Mouse (Mus musculus) frontal cortex, adult 2 months (tissue): ENCODE data around the gene Slc35e1. TPM values are rescaled to one million over a fixed set of nuclear protein-coding genes. Genes with fewer than 3 reads are reported as not detected.

Source experiments
- DNase-seq, 2 experiments: peaks; one replicate each; pipeline ENCODE4 v3.0.0; 2022; ENCODE audit warnings: low spot score in 1 of 2; ENCODE audit errors: extremely low spot score in 1 of 2
- polyA plus RNA-seq: library from polyadenylated mRNA; depleted of rRNA; stranded (reverse); fragments of >200 nt; gene quantifications from 2 replicates; pipeline ENCODE4 v1.2.3, GENCODE M21; 2012; rRNA removed

Gene Slc35e1
- polyA plus RNA-seq, result 31.5 and 32.4 TPM in 2 replicates

- peak in 1 of 2 experiments; percentile 53 for DNase-seq
Observed at GRCm38 (mm10) chr8:72491680-72492621, at the start of gene Slc35e1. Gene Slc35e1, minus strand, starts transcription at chr8:72492614.

GRCm38 (mm10) chr8:72539234-72539633 is 46.8 kb upstream of the Slc35e1 start:
- DNase-seq, result no peak

DNA sequence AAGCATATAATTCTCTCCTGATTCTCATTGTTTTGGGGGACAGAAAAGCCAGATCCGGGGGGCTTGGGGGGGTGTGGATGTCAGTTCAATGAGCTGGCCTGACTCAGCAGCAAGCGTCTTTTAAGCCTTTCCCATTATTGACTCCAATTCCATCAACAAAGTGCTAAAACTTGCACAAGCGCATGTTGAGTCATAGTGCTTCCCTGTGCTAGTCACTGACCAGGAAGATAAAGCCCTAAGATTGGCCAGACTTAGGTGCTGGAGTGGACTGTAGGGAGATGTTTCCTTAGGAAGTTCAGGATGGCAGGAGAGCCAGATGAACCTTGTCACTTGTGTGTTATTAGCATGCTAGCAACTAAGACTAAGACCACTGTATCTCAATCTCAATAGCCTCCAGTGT is 42.5 kb upstream of the Slc35e1 start:
- DNase-seq, result no peak

DNA sequence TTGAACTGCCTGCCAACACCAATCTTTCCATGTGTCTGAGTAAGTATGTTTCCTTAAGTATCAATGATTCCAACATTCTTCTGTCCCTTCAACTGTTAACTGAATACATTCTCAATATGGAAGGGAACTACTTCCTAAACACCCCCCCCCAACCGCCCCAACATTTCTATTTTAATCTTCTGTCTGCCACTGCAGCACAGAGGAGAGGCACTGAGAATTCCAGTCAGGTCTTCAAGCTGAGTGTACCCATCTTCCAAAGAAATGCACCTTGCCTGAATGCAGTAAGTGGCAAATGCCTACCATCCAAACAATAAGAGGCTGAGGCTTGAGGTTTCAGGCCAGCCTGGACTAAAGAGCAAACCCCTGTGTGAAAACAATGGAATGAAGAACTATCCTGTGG is 39.7 kb upstream of the Slc35e1 start:
- DNase-seq, result peak in 1 of 2 experiments; percentile 27

GRCm38 (mm10) chr8:72521888-72522287 is 29.5 kb upstream of the Slc35e1 start:
- no peak for DNase-seq

GRCm38 (mm10) chr8:72517421-72517988 is 25.1 kb upstream of the Slc35e1 start:
- DNase-seq, result no peak

GRCm38 (mm10) chr8:72513158-72513557 is 20.7 kb upstream of the Slc35e1 start:
- DNase-seq, result no peak

- no peak for DNase-seq
Observed at GRCm38 (mm10) chr8:72512648-72513047, 20.2 kb upstream of the Slc35e1 start.

DNA sequence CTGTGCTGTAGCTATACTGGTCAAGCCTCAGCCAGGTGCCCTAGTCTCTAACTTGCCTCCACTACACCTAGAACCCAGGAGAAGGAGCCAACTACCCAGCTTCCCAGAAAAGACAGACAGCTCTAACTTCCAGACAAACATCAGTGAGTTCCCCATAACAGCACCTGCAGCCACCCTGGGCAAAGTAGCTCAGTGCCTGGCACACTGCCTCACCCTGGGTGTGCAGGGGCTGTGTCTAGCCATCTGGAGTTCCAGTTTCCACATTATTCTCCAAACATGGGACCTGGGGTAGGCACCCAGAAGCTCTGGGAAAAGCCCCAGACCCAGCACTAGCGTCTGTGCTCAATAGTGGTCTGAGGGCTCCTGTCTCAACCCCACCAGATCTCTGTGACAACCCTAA is 15.1 kb upstream of the Slc35e1 start:
- DNase-seq, result no peak

DNA sequence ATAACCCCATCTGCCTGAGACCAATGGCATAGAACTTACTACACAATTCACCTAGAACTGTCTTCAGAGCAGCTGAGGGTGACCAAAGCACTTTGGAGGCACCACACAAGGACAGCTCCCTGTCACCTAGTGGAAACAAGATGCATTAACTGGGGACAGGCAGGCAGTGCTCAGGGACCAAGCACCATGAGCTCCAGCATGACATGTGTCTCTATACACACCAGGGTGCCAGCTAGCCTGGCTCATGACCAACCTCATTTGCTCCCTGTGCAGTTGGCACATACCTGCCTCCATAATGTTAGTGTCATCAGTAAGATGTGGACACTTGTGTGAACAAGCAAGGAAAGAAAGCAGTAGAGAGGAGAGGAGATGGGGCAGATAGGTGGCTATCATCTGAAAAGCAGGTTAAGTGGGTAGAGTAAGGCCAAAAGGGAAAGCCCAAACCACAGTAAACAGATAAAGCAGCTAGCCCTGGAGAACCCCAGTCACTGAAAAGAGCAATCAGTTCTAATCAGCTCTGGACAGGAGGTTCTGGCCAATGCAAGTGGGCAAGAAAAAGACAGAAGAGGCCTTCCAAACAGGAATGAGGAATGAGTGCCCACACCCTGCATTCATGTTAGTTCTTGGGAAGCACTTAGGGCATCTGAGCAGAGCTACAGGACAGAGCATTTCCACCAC is 12.4 kb upstream of the Slc35e1 start:
- no peak for DNase-seq

- peak in 1 of 2 experiments; percentile 44 for DNase-seq
Observed at GRCm38 (mm10) chr8:72504137-72504536, 11.7 kb upstream of the Slc35e1 start.

DNA sequence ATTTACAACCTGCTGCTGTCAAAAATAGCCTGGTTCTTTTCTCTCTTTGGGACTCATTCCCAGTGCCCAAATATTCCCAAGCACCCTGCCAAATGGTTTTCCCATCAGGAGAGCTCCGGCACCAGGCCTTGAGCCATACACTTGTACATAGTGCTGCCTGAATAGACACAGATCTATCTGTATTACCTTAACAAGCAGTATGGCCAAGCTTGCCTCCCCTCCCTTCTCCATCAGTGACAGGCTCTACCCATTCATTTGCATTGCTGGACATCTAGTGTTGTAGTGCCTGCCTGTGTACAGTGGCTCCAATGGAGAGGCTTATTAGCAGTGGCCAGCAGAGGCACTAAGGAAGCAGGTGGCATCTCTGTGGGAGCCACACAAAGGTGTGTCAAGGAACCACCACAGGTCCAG is 8.1 kb upstream of the Slc35e1 start:
- no peak for DNase-seq

DNA sequence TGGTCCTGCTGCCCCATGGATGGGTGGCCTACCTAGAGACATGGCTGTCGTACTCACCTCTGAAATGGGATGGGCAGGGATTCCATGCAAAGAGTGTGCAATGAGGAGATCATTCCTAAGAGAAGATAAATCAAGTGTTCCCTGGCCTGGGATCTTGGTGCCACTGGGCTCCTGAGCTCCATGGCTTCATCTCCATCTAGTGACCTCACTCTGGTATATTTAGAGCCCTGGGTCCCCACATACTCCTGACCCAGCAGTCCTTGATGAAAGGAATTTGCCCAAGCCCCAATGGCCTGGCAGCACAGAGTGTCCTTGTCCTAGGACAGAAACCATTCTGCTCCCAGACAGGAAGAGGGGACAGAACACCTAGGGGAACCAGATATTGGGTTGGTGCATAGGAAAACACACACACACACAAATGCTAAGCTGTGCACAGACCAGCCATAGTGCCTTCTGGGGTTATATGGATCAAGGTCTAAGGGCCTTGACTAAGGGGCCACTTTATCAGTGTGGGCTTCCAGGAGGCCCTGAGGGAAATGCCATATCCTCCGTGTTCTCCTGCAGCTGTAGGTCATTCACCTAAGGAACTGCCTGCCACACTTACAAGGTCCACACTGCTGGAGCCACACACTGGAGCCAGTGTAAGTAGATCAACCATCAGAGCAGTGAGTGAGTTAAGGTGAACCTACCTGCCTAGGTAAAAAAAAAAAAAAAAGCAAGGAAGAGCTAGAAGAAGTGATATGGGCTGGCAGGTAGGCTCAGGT is 7.3 kb upstream of the Slc35e1 start:
- DNase-seq, result no peak

DNA sequence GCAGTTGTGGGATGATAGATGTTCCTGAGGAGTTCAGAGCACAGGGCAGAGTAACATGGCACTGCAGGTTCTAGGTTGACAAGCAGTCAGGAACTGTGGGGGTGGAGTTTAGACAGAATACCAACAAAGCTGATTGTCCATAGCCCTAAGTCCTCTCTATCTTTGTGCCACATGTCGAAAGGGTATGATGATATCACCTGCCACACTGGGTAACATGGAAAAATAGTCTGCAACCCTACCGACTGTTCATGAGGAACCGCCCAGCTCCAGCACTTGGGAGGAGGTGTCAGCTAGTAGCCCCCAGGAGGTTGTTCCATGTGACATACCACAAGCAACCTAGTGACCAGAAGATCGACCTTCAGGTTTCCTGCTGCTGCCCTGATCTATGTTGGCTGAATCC is 6.1 kb upstream of the Slc35e1 start:
- no peak for DNase-seq

DNA sequence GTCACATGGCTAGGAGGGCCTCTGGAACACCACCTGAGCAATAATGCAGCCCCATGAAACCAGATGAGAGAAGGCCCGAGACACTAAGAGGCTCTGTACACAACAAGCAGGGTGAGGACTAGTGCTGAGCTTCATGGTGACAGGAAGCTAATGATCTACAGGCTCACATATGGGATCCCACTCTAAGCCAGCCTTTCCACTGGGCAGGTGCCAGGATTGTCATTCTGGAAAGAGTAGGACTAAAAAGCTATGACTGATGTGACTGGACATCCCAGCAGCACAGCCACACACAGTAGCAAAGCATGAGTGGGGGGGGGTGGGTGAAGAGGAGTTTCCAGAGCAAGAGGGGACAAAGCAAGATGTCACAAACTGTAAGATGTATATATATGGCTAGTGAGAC is 5.5 kb upstream of the Slc35e1 start:
- DNase-seq, result no peak

GRCm38 (mm10) chr8:72496217-72496616 is 3.8 kb upstream of the Slc35e1 start:
- no peak for DNase-seq

DNA sequence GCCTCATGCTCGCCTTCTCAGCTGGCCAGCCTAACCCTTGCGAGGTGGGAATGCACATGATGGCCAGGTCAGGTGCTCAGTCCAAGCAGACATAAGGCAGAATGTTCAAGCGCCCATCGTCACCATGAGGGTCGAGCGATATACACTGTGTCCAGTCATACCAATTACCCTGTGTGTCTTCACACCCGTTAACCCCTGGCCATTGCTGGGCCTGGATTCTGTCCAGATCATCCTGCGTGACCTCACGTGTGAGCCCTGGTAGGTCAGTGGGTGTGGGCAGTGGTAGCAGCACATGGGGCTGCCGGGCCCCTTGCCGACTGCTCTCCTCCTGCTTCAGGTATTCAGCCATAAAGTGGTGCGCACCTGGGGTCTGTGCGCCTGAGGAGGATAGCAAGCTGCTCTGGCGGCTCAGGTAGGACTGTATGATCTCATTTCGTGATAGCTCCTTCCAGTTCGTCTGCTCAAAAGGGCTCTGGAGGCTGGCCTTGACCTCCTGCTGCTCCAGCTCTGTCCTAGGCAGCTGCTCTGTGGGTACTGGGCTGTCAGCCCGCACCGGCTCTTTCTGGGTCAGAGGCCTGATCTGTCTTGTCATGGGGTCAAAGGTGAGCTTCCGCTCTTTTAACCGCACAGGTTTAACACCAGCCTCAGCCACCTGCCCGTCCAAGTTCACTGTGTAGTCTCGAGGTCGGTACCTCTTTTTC is 3.1 kb upstream of the Slc35e1 start:
- DNase-seq, result no peak

GRCm38 (mm10) chr8:72493381-72493780 is 967 bp upstream of the Slc35e1 start:
- DNase-seq, result no peak

GRCm38 (mm10) chr8:72492622-72493081 is 238 bp upstream of the Slc35e1 start:
- DNase-seq, result peak; percentile 98 to 99

DNA sequence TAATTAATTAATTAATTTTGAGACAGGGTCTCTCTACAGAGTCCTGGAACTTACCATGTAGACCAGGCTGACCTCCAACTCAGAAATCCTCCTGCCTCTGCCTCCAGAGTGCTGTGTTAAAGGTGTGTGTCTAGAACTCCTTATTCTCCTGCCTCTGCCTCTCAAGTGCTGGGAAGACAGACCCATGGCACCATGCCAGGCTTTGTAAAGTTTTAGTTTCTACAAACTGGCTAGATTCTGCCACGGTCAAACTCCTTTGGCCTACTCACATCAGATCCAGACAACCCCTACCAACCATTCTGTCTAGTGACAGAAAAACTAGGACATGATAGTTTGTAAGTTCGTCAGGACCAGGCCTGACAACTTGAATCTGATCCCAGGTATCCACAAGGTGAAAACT is 1.4 kb downstream of the Slc35e1 start:
- DNase-seq, result no peak
